Mouse (Mus musculus): ENCODE results near the gene Mxi1. TPM values are rescaled to one million over a fixed set of nuclear protein-coding genes. Genes with fewer than 3 reads are reported as not detected.

The Mxi1 gene
- total RNA-seq, 2 experiments from 2014 or later: 66.9 to 77.8 TPM

GRCm38 (mm10) chr19:53421583-53422188 is 111.4 kb downstream of the Mxi1 start:
- no peak for DNase-seq (ENCODE audit: low spot score in 2 of 2)

- no peak for DNase-seq (ENCODE audit: low spot score in 2 of 2)
These were observed 112.3 kb downstream of the Mxi1 start for GRCm38 (mm10) chr19:53422358-53423308.

- no peak for DNase-seq (ENCODE audit: low spot score in 2 of 2)
These were observed 113.0 kb downstream of the Mxi1 start for GRCm38 (mm10) chr19:53423341-53423753.

GRCm38 (mm10) chr19:53423816-53424465 is 113.6 kb downstream of the Mxi1 start:
- no peak for DNase-seq (ENCODE audit: low spot score in 2 of 2)

GRCm38 (mm10) chr19:53424629-53425028 is 114.3 kb downstream of the Mxi1 start:
- DNase-seq (ENCODE audit: low spot score in 2 of 2): no peak

Other genes starting within 250 kb of the Mxi1 start
- gene Add3, start 170.1 kb upstream of the Mxi1 start, total RNA-seq (2021): 100 to 1,000 TPM; 126 to 129 TPM
- not detected for gene Gm10197, start 61.2 kb downstream of the Mxi1 start, total RNA-seq (2021)
- gene Smndc1, start 80.1 kb downstream of the Mxi1 start, total RNA-seq (2021): 10 to 100 TPM; 41.4 to 42.4 TPM
- 10 to 100 TPM; 28.4 to 37.0 TPM for gene Dusp5, start 218.6 kb downstream of the Mxi1 start, total RNA-seq (2021)